Mouse (Mus musculus): ENCODE data around the gene Myo15.
"Not testable (repeated sequence)": the region's sequence is repeated elsewhere in the genome, so short reads cannot be mapped to it uniquely, and the experiment has no call there.

Gene Myo15

DNA sequence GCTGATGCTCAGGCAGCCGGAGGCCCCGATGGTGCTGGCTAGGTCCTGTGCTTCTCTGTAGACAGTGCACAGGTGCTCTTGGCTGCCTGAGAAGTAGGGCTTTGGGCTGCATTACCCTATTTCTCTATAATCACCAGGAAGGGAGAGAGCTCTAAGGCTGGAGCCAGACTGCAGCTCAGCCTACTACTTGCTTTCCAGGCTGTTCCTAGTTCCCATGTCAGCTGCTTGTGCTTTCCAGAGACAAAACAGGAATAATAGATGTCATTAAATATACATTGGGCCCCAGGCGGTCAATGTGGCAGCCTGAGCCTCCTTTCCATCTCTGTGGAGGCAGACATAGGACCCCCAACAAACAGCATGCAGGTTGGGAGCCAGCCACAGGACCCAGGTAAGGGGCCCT, at the start of gene Myo15:
TSS of gene Myo15 (plus strand) at position 301 of the 400 bp plus-strand sequence.
- no peak for DNase-seq (ENCODE audit: low spot score)

DNA sequence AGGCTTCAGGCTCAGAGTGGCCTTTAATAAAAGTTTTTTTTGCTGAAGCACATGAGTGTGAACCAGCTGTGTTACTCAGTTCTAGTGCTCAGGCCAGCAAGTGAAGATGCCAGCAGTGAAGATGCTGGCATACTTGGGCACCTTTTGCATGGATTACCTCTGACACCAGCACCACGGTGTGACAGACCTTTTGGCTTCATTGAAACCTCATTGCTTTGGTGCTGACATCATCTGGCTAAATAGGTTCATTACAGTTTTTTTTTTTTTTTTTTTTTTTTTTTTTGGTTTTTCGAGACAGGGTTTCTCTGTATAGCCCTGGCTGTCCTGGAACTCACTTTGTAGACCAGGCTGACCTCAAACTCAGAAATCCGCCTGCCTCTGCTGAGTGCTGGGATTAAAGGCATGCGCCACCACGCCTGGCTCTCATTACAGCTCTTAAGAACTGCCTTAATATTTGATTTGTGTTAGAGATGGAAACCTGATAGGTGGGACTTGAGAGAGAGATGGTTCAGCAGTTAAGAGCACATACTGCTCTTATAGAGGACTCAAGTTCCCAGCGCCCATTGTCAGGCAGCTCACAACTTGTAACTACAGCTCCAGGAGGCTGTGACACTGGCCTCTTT, 47.0 kb upstream of the Myo15 start:
- DNase-seq (ENCODE audit: low spot score) = no peak

DNA sequence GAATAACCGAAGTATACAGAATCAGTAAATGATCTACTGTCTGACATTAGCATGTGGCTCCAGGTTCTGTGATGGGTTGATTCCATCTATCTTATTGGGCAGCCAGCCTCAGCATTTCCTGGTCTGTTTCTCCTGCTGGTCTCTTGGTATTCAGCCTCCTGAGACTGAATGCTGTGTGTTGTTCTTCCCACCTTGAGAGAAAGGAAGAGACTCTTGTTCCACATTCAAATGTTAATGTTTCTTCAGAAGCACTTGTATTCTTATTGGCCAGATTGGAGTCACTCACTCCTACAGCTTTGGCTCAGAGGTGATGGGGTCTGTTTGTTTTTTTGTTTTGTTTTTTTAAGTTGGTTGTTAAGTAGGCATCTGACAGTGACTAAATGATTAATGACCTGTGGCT, 46.1 kb upstream of the Myo15 start:
- no peak for DNase-seq (ENCODE audit: low spot score)

DNA sequence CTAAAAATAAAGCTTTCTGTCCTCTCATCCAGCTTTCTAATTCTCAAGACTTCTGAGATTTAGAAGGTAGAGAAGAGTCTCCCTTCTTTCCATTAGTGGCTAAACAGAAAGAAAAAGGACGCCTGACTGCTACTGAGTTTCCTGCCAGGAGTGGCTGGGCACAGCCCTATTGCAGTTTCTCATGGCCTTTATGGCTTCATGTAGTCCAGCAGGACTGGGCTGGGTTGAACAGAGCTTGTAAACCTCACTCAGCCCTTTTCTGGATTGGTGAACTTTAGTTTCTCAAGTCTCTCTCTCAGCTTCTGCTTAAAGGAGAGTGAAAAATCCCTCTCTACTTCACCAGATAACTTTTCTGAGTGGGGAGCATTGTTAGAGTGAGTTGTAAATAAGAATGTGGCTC, 42.7 kb upstream of the Myo15 start:
- DNase-seq (ENCODE audit: low spot score) = no peak

DNA sequence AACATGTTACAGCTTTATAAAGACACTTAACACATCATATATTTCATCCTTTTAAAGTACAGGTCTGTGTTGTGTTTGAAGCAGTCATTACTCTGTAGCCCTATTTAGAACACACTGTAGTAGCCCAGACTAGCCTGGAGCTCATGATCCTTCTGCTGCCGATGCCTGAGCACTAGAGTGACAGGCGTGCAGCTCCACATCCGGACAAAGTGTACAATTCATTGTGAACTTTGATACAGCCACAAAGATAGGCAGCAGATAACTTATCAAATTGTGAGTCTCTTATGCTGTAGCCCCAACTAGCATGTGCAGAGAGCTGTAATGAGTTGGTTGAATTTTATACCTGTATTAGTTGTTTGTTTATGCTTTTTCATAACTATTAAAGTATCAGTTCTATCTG, 41.5 kb upstream of the Myo15 start:
- no peak for DNase-seq (ENCODE audit: low spot score)

DNA sequence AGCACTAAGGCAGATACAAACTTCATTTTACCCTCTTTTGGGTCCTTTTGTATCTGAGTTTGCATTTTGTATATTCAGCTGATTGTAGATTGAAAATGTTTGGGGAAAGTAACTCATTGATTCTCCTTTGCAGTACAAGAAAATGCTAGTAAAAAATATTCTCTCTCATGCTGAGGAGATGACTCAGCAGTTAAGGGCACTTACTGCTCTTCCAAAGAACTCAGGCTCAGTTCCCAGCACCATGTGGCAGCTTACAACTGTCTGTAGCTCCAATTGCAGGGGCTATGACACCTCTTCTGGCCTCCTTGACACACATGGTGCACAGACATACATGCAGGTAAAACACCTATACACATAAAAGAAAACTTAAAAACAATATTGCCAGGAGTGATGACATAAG, 35.6 kb upstream of the Myo15 start:
- DNase-seq (ENCODE audit: low spot score) = no peak

DNA sequence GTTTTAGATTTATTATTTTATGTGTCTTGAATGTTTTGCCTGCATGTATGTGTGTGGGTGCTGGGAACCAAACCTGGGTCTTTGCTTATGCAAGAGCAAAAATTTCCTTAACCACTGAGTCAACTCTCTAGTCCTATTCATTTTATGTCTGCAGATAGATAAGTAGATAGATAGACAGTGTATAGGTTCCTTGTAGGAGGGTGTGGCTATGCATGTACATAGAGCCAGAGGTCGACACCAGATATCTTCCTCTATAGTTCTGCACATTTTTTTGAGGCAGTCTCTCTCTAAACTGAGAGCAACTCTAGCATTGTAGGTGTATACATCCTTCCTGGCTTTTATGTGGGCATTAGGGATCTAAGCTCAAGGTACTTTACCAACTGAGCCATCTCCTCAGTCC, 34.0 kb upstream of the Myo15 start:
- no peak for DNase-seq (ENCODE audit: low spot score)

DNA sequence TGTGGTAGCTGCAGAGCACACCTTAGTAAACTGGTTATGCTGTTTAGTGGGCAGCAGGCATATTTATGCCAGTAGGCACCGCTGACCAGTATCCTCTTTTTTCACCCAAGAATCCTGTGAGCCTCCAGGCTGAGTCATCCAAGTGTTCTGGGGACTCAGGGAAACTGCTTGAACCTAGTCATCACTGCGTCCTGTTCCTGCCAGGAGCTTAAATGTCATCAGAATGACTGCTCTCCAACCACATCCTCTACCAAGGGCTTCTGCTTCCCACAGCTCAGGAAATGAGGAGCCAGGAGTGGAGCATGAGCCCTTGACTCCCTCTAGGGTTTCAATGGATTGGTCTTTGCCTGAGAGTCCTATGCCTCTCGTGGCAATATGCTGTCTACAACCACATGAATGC, 32.5 kb upstream of the Myo15 start:
- no peak for DNase-seq (ENCODE audit: low spot score)

DNA sequence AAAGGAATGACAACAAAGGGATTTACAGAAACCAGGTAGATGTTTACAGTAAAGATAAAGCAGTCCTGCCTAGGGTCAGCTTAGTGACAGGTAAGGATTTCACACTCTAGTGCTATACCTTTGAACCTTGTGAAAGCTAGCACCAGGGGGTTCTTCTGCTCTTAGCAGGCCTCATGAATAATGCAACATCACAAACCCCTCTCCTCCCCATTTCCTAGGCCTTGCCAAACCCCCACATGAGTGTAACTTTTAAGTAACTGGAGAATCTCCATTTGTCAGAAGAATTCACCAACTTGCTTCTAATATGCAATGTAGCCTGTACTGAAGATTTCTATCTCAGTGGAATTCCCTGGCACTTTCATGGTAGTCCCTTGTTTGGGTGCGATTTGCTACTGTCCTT, 29.5 kb upstream of the Myo15 start:
- DNase-seq (ENCODE audit: low spot score) = not testable (repeated sequence)

DNA sequence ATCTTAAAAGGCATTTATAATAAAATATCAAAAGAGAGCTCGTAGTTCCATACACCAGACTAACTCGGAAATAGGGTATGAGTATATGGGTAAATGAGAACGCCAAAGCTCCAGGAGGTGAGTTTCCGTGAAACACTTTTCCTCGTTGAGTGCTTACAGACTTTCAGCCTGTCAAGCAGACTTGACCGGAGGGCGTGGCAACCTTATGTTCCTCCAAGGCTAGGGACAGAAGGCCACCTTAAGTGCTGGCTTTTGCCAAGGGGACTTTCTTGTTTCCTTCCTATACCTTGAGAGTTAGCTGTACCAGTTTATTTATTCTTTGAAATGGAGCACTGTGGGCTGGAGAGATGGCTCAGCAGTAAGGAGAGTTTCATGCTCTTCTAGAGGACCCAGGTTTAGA, 29.0 kb upstream of the Myo15 start:
- no peak for DNase-seq (ENCODE audit: low spot score)

DNA sequence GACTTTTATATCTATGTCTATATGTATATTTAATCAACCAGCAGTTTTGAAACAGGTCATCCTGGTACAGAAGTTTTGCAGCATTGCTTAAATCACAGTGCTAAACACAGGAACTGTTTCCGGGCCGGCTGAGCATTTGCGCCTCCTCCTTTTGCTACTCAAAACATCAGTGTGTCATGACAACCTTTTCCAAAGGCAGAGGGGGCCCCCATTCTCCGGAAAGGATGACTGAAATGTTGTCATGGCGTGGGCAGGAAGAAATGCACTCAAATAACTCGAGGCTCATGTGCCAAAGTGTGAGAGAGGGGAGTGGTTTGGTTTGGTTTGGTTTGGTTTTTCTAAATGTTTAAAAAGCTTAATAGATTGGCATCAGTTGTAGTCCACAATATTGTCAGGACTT, 26.2 kb upstream of the Myo15 start:
- DNase-seq (ENCODE audit: low spot score) = no peak

DNA sequence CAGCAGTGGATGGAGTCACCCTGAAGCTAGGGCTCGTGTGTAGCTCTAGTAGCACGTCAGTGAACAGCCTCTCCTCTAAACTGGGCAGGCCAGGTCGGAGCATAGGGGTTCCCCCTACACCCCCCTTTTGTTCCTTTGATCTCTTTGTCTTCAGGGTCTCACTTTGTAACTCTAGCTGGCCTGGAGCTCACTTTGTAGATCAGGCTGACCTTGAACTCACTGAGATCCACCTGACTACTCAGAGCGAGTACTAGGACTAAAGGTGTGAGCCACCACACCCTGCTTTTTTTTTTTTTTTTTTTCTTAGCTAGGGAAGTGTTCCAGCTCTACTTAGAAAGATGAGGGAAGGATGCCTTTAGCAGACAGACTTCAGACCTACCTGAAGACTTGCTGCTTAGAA, 25.1 kb upstream of the Myo15 start:
- DNase-seq (ENCODE audit: low spot score) = no peak

DNA sequence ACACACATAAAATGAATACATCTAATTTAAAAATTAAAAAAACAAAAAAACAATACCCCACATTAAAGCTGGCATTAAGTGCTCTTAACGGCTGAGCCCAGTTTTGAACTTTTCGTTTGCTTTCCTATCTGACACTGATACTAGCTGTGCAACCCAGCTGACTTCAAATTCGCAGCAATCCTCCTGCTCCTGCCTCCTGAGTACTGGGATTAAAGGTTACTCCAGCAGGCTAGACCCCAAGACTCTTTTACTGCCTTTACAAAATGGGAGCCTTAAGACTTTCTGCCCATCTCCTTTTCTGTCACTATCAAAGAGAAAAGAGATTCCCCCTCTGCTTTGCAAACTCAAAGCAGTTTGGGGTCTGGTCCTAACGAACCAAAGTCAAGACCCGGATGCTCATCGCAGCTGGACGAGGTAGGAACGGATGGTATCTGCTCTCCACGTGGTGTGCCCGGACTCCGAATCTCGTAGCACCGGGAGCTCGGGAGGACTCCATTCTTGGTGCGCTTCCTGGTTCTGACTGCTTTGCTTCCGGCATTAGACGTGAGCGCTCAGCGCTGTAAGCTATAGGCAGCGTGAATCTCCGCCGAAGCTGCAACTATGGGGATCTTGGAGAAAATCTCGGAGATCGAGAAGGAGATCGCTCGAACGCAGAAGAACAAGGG, 14.9 kb upstream of the Myo15 start, which contains the start of gene Drg2:
TSS of gene Drg2 (plus strand) at position 512 of the 665 bp plus-strand sequence.
- DNase-seq (ENCODE audit: low spot score) = peak; percentile 77

DNA sequence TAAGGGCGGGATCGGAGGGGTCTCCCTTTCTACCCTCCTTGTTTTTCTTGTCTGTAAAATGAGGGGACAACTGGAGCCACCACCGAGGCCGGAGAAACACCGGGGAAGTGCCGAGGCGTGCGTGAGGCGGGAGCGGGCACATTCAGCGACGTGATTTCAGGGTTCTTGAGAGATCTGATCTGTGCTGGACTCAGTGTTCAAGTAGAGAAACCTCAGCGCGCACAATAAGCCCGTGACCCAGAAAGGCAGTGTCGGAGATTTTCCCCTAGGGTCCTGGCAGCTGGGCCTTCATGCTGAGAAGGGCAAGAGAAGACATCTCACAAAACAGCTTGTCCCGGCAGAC, 14.4 kb upstream of the Myo15 start:
- DNase-seq (ENCODE audit: low spot score) = no peak

DNA sequence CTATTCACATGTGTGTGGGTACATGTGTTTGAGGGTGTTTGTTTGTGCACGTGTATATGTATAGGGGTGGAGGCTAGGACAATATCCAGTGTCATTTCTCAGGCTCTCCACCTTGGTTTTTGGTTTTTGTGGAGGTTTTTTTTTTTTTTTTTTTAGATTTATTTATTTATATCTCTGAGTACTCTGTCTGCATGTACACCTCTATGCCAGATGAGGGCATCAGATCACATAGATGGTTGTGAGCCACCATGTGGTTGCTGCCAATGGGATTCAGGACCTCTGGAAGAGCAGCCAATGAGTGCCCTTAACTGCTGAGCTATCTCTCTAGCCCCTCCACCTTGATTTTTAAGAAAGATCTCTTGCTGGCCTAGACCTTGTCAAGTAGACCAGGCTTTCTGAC, 11.2 kb upstream of the Myo15 start:
- DNase-seq (ENCODE audit: low spot score) = no peak

DNA sequence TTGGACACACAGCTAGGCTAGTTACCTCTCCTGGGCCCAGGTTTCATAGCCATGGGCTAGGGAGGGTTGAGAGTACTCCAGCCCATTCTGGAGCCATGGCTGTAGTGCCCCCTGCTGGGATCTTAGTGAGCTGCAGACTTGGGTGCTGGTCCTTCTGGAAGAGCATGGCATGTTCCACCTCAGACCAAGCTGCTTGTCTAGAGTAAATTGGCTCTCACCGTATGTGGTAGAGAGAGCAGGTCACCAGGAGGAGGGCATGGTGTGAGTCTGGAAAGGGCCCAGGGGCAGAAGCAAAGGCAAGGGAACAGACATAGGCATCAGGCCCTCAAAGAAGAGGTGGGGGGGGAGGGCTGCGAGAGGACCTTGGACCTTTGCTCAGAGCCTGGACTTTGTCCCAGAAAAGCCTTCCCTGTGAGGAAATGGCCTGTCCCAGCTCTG, 3.2 kb upstream of the Myo15 start:
- no peak for DNase-seq (ENCODE audit: low spot score)

DNA sequence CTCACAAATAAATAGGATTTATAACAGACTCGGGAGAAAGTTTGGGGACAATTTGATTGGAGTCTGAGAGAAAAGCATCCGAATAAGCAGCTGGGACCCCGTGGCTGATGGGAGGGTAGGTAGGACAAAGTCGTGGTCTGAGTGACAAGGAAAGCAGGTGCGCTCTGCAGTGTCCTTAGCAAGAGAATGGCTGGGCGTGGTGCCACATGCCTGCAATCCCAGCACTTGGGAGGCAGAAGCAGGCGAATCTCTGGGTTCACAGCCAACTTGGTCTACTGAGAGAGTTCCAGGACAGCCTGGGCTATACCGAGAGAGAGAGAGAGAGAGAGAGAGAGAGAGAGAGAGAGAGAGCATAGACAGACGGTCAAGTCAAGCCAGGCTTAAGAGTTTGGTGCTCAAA, 1.6 kb downstream of the Myo15 start:
- no peak for DNase-seq (ENCODE audit: low spot score)

DNA sequence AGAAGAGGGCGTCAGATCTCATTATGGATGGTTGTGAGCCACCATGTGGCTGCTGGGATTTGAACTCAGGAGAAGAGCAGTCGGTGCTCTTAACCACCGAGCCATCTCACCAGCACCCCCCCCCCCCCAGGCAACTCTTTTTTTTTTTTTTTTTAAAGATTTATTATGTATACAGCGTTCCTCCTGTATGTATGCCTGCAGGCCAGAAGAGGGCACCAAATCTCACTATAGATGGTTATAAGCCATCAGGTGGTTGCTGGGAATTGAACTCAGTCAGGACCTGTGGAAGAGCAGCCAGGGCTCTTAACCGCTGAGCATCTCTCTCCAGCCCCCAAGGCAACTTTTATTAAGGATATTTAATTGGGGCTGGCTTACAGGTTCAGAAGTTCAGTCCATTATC, 5.4 kb downstream of the Myo15 start:
- DNase-seq (ENCODE audit: low spot score) = no peak

DNA sequence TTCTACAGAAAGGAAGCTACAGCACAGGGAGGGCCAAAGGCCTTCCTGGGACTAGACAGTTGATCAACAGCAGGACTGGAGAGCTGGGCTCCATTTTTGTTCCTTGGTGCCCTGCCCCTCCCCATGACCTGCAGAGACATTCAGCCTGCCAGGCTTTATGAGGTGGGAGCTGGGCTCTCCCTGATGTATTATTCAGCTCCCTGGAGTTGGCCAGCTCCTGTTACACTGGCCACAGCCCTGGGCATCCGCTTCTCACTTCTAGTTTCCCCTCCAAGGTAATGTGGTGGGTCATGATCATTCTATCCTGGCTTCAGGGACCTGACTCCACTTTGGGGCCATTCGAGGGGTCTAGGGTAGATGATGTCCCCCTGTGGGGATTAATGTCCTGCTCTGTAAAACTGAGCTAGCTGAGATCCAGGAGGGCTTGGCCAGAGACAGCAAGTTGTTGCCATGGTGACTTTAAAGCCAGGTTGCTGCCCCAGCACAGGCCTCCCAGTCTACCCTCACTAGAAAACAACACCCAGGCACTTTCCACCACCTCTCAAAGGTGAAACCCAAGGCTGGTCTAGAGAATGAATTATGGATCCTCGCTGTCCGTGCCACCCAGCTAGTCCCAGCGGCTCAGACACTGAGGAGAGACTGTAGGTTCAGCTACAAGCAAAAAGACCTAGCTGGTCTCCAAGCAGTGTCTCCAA, 6.7 kb downstream of the Myo15 start:
- DNase-seq (ENCODE audit: low spot score) = no peak

DNA sequence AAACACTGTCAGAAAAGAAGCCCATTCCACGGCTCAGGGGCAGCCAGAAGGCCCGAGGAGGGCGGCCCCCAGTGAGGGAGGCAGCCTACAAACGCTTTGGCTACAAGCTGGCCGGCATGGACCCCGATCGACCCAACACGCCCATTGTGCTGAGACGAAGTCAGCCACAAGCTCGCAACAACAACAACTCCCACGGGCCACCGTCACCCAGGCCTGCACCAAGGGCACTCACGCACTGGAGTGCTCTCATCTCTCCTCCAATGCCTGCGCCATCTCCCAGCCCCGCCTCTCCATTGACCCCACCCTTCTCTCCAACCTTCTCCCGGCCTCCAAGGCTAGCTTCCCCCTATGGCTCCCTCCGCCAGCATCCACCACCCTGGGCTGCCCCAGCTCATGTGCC, 9.0 kb downstream of the Myo15 start:
- DNase-seq (ENCODE audit: low spot score) = no peak

DNA sequence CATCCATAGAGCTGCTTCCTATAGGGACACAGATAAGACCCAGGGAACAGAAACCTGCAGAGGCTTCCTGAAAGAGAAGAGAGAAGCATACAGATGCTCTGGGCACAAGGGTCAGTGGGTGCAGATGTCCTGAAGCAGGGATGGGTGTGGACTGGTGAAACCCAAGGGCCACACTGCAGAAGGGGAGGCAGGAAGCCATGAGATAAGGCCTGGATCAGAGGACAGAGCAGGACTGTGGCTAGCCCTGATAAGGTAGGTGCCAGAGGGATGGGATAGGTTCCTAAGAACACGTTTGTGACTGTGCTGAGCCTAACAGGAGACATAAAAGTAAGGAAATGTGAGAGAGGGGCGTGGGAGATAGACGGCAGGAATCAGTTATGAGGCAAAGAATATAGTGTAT, 17.1 kb downstream of the Myo15 start:
- no peak for DNase-seq (ENCODE audit: low spot score)

DNA sequence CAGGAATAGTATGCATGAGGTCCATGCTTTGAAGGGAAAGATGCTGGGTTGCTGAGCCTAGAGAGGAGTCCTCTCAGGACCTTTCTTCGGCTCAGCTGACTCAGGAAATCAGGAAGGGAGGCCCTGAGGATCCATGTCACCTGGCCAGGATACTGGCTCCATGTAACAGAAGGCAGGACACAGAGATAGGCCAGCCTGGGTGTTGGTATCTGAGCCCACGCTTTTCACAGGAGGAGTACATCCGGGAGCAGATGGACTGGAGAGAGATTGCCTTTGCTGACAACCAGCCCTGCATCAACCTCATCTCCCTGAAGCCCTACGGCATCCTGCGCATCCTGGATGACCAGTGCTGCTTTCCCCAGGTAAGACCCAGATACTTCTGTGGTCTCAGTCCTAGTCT, 23.6 kb downstream of the Myo15 start:
- no peak for DNase-seq (ENCODE audit: low spot score)

DNA sequence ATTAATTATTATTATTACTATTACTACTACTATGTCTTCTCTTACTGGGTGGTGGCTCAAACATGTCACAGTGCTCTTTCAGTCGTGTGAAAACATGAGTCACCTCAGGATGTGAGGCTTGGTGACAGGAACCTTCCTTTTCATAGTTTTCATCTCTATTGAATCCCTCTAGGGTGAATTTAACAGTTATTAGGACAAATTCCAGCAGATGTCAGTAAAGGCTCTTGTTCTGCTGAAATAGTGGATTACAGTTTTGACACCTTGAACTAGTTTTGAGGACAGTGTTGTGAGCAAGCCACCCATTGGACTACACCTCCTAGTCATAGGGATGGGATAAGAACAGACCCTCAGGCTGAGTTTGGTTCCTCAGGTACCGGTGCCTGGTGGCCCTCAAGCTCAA, 26.6 kb downstream of the Myo15 start:
- no peak for DNase-seq (ENCODE audit: low spot score)

DNA sequence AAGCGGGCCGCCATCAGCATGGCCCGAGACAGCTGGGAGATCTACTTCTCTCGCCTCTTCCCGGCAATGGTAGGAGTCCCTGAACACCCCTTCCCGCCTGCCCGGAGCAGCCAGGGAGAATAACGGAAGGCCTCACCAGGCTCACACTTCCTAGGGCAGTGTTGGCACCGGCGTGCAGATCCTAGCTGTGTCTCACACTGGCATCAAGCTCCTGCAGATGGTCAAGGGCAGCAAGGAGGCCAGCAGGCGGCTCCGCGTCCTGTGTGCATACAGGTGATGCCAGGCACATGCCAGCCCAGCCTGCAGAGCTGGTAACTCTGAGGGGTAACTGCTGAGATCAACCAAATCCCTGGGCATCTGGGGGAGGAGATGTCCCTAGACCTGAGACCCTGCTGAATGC, 38.1 kb downstream of the Myo15 start:
- no peak for DNase-seq (ENCODE audit: low spot score)
